Mouse (Mus musculus) lung, embryonic 14.5 days (tissue): ENCODE data around the gene Ap3m1. TPM values are rescaled to one million over a fixed set of nuclear protein-coding genes. Genes with fewer than 3 reads are reported as not detected.

ENCODE experiments used
- ATAC-seq: fragments of 200-750 bp; cut with Nextera tagmentation; 2 replicates; pipeline ENCODE4 v1.8.0; 2017; ENCODE audit warnings: mild to moderate bottlenecking, moderate TSS enrichment, moderate library complexity; ENCODE audit not compliant: insufficient read depth
- DNase-seq: peaks from one replicate; pipeline ENCODE4 v3.0.0-alpha.2; 2015
- H3K27ac ChIP-seq: fragments of 300-500 bp; sonication (generic); 2 replicates; pipeline ENCODE4 v1.5.1; 2014; ENCODE audit warnings: low read depth, mild to moderate bottlenecking, moderate library complexity
- H3K27me3 ChIP-seq: fragments of 300-500 bp; sonication (generic); 2 replicates; pipeline ENCODE4 v1.6.1; 2014; ENCODE audit warnings: low read length, control low read depth; ENCODE audit not compliant: insufficient read depth
- H3K36me3 ChIP-seq: fragments of 300-500 bp; sonication (generic); 2 replicates; pipeline ENCODE4 v1.6.1; 2014; ENCODE audit warnings: control low read depth; ENCODE audit not compliant: insufficient read depth
- H3K4me1 ChIP-seq: fragments of 300-500 bp; sonication (generic); 2 replicates; pipeline ENCODE4 v1.6.1; 2014; ENCODE audit warnings: antibody characterized with exemption, control low read depth; ENCODE audit not compliant: insufficient read depth
- H3K4me2 ChIP-seq: fragments of 300-500 bp; sonication (generic); 2 replicates; pipeline ENCODE4 v1.6.1; 2014; ENCODE audit warnings: mild to moderate bottlenecking
- H3K4me3 ChIP-seq: fragments of 300-500 bp; sonication (generic); 2 replicates; pipeline ENCODE4 v1.5.1; 2014; ENCODE audit warnings: low read depth, low read length
- H3K9ac ChIP-seq: fragments of 300-500 bp; sonication (generic); 2 replicates; pipeline ENCODE4 v1.6.1; 2014
- H3K9me3 ChIP-seq: fragments of 300-500 bp; sonication (generic); 2 replicates; pipeline ENCODE4 v1.6.1; 2016; ENCODE audit warnings: low read depth, low read length, control low read depth
- CTCF ChIP-seq: IDR thresholded peaks from 2 replicates; pipeline ENCODE4 v1.5.1; 2016; ENCODE audit warnings: antibody characterized with exemption, low read depth
- WGBS: fragments of 180-500 bp; shearing (Covaris S2); extraction: QIAGEN DNeasy Blood & Tissue Kit; methylation state at CpG from one replicate; pipeline ENCODE4 v1.1.7; 2014; 5-methylcytosine and 5-hydroxymethylcytosine counted together
- polyA plus RNA-seq: library from polyadenylated mRNA; unstranded; fragments of >200 nt; fragmentation: Nextera tagmentation; extraction: Ambion mirVana; gene quantifications from 2 replicates; pipeline ENCODE4 v1.2.1, GENCODE M21; 2014

The Ap3m1 gene
- polyA plus RNA-seq, 1 experiment from 2014 or later, result 86.9 TPM

DNA sequence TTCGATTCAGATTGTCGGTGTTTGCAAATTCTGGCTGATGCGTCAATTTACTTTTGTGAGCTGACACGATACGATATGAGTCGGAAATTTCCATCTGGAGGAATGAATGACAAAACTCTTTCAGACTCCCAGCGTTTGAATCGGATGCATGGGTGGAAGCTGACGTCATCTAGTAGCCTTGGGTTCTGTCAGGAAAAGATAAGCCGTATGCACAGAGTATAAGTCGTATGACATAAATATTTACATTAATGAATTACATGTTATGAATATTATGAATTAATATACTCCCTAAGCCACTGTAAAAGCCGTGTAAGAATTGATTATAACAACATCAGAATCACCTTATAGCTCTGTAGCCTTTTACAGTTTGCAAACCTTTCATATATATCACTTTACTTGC lies 13.2 kb downstream of the Ap3m1 start:
- Histone ChIP-seq H3K9me3 (no peaks in the 10 kb centered on the region), H3K4me1 (no peaks in the 10 kb centered on the region), H3K27ac (no peak overlapping the region), H3K27me3 (no peaks in the 10 kb centered on the region), H3K4me3 (no peak overlapping the region), H3K36me3 (peaks cover 48% of the 10 kb centered on the region), H3K9ac (no peak overlapping the region), H3K4me2 (no peak overlapping the region)
- DNase-seq, result peak; percentile 37
- ATAC-seq, result no peak
- 55% methylated on average over 12 of the region's 12 CpGs for WGBS
- TF ChIP-seq CTCF, result no peak

GRCm38 (mm10) chr14:21034791-21035190 lies 17.5 kb downstream of the Ap3m1 start:
- 93% methylated on average over 3 of the region's 3 CpGs for WGBS
- H3K27me3 ChIP-seq, result no peaks in the 10 kb centered on the region
- no peak overlapping the region for H3K4me3 ChIP-seq
- H3K4me1 ChIP-seq, result no peaks in the 10 kb centered on the region
- H3K9me3 ChIP-seq, result no peaks in the 10 kb centered on the region
- DNase-seq (no peak), ATAC-seq (no peak)
- H3K27ac ChIP-seq, result no peak overlapping the region
- peaks cover 71% of the 10 kb centered on the region for H3K36me3 ChIP-seq
- no peak overlapping the region for H3K4me2 ChIP-seq
- TF ChIP-seq CTCF, result no peak
- no peak overlapping the region for H3K9ac ChIP-seq

DNA sequence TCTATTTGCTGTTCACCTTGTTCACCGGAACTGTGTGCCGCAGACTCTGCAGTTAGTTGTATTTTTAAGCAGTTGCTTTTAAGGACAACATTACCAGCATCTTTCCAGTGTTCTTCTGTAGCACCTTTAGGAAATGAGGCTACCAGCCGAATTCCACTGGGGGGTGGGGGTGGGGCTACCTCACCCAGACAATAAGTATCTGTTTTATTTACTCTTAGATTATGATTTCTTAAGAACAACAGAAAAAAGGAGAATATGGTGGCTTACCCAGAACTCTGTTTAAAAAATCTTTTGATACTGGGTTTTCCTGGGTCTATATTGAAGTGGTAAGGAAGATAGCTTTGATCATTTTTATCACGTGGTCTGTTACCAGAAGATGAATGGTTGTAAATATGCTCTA lies 18.0 kb downstream of the Ap3m1 start:
- 86% methylated on average over 4 of the region's 4 CpGs for WGBS
- no peaks in the 10 kb centered on the region for H3K9me3 ChIP-seq
- ATAC-seq, result no peak
- TF ChIP-seq CTCF, result no peak
- H3K27ac ChIP-seq, result no peak overlapping the region
- DNase-seq, result no peak
- H3K4me2 ChIP-seq, result no peak overlapping the region
- H3K4me1 ChIP-seq, result no peaks in the 10 kb centered on the region
- peaks cover 70% of the 10 kb centered on the region for H3K36me3 ChIP-seq
- no peaks in the 10 kb centered on the region for H3K27me3 ChIP-seq
- H3K9ac ChIP-seq, result no peak overlapping the region
- H3K4me3 ChIP-seq, result no peak overlapping the region

DNA sequence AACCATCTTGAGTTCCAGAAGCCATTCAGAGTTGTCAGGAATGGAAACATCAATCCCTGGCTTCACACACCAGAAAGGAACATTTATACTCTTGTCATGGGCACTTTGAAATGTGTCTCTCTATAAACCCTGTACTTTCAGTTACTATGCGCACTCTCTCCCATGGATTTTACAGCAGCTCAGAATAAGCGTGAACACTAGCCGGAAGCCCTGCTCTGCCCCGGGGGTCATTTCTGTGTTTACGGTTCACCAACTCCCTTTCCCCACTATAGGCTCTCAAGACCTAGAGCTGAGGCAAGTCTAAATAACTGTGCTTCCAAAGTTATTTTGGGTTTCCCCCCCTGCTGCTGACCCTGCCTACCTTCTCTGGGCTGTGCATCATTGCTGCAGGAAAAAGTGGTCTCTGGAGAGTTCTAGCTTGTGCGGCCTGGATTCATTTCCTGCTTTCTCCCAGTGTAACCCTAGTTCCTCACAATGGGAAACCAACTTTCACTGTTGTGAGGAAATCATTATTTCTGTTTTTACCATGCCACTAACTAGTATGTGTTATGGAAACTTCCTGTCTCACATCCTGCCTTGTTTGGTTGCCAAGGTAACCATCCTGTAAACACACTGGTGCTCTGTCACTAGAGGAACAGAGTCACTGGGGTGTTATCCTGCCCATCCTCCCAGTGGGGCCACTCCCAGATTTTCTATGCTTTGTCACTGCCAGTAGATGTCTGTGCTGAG lies 20.4 kb downstream of the Ap3m1 start:
- WGBS, result 65% methylated on average over 6 of the region's 6 CpGs
- TF ChIP-seq CTCF, result no peak
- H3K9me3 ChIP-seq, result no peaks in the 10 kb centered on the region
- H3K36me3 ChIP-seq, result peaks cover 78% of the 10 kb centered on the region
- no peak overlapping the region for H3K9ac ChIP-seq
- H3K27me3 ChIP-seq, result no peaks in the 10 kb centered on the region
- peak; percentile 68 for ATAC-seq
- H3K4me3 ChIP-seq, result no peak overlapping the region
- no peaks in the 10 kb centered on the region for H3K4me1 ChIP-seq
- H3K27ac ChIP-seq, result peak overlapping the region; percentile 40; the same call in 1 of the 2 replicates
- no peak overlapping the region for H3K4me2 ChIP-seq
- peak; percentile 82 for DNase-seq

- Histone ChIP-seq H3K4me3 (no peak overlapping the region), H3K9me3 (no peaks in the 10 kb centered on the region), H3K9ac (no peak overlapping the region), H3K4me1 (no peaks in the 10 kb centered on the region), H3K27me3 (no peaks in the 10 kb centered on the region), H3K4me2 (no peak overlapping the region), H3K27ac (no peak overlapping the region), H3K36me3 (peaks cover 85% of the 10 kb centered on the region)
- ATAC-seq, result no peak
- DNase-seq, result no peak
- WGBS, result 83% methylated on average over 11 of the region's 11 CpGs
- no peak for TF ChIP-seq CTCF
Measured at GRCm38 (mm10) chr14:21029025-21029659, 23.2 kb downstream of the Ap3m1 start.

DNA sequence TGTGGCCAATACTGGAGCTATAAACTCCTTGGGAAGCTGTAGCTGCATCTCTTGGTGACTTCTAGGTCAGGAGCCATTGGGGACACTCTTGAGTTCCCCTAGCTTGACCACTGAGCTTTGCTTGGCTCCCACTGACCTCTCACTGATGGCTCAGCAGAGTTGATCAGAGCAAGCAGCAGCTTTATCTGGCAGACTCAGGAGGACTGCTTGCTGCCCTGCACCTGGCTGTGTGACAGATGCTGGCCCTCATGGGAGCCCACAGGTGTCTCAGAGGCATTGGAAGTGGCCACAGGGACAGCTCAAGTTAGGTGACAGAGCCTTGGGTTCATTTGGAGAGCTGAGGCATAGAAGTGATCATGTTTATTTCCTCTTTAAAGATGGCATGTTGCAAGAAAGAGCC lies 24.8 kb downstream of the Ap3m1 start:
- no peak overlapping the region for H3K27ac ChIP-seq
- no peak for DNase-seq
- peaks cover 83% of the 10 kb centered on the region for H3K36me3 ChIP-seq
- no peak overlapping the region for H3K4me2 ChIP-seq
- no peak overlapping the region for H3K4me3 ChIP-seq
- no peaks in the 10 kb centered on the region for H3K9me3 ChIP-seq
- ATAC-seq, result no peak
- H3K9ac ChIP-seq, result no peak overlapping the region
- no peaks in the 10 kb centered on the region for H3K4me1 ChIP-seq
- TF ChIP-seq CTCF, result no peak
- no peaks in the 10 kb centered on the region for H3K27me3 ChIP-seq

GRCm38 (mm10) chr14:21020435-21020834 lies 31.9 kb downstream of the Ap3m1 start:
- DNase-seq, result no peak
- no peak overlapping the region for H3K9ac ChIP-seq
- H3K27ac ChIP-seq, result no peak overlapping the region
- H3K9me3 ChIP-seq, result no peaks in the 10 kb centered on the region
- H3K27me3 ChIP-seq, result no peaks in the 10 kb centered on the region
- H3K36me3 ChIP-seq, result peaks cover 66% of the 10 kb centered on the region
- no peak for TF ChIP-seq CTCF
- 90% methylated on average over 8 of the region's 8 CpGs for WGBS
- H3K4me2 ChIP-seq, result no peak overlapping the region
- ATAC-seq, result no peak
- no peaks in the 10 kb centered on the region for H3K4me1 ChIP-seq
- H3K4me3 ChIP-seq, result no peak overlapping the region
